Mouse (Mus musculus) brain, embryonic 18.5 days (tissue): ENCODE measurements around the gene Ccdc38.
"Not testable (repeated sequence)": the region's sequence is repeated elsewhere in the genome, so short reads cannot be mapped to it uniquely, and the experiment has no call there.

Experiments
- DNase-seq: peaks from one replicate; pipeline ENCODE4 v3.0.0-alpha.2; 2012; ENCODE audit warnings: low read depth, low spot score

Ccdc38 gene

GRCm38 (mm10) chr10:93548991-93549390 lies 8.6 kb downstream of the Ccdc38 start:
- DNase-seq, result peak; percentile 20

DNA sequence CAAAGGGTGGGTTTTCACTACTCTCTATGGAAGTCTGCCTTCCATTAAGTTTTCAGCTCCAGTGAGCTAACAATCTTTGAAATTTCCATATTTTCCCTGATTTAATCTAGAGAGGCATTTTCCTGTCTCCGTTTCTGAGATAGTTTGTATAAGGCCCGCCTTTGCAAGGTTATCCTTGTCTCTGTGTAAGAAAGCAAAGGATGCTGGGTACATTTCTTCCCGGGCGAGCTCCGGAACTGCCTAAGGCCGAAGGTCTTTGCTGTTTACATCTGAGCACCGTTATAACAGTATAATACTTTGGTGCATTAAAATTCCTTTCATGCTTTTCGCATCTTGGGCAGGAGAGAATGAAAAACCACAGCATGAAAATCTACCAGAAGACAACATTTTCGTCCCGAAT lies 9.4 kb downstream of the Ccdc38 start:
- no peak for DNase-seq

DNA sequence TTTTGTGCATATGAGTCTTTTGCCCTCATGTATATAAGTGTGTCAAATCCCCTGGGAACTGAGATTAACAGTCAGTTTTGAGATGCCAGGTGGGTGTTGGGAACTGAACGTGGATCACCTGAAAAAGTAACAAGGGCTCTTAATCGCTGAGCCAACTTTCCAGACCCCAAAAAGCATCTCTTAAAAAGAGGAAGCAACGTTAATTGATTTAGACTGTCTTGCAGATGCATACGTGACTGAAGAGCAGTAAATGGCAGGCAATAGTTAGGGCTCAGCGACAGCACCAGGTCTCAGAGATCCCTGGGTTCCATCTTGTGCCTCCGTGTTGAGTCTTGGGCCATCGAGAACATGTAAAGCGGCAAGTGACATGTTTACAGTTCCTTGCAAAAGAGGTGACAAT lies 12.2 kb downstream of the Ccdc38 start:
- no peak for DNase-seq

DNA sequence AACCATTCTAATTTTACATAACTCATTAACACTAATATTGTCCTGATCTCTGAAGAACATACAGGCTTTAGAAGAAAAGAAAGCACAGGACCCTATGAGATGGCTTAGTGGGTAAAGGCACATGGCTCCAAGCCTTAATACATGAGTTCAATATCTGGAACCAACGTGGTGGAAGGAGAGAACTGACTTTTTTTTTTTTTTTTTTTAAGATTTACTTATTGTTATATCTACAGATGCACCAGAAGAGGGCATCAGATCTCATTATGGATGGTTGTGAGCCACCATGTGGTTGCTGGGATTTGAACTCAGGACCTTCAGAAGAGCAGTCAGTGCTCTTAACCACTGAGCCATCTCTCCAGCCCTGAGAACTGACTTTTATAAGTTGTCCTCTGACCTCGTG lies 17.5 kb downstream of the Ccdc38 start:
- DNase-seq, result not testable (repeated sequence)

GRCm38 (mm10) chr10:93559786-93560185 lies 19.4 kb downstream of the Ccdc38 start:
- no peak for DNase-seq

- DNase-seq, result no peak
Observed at GRCm38 (mm10) chr10:93564518-93565090, 24.2 kb downstream of the Ccdc38 start.

DNA sequence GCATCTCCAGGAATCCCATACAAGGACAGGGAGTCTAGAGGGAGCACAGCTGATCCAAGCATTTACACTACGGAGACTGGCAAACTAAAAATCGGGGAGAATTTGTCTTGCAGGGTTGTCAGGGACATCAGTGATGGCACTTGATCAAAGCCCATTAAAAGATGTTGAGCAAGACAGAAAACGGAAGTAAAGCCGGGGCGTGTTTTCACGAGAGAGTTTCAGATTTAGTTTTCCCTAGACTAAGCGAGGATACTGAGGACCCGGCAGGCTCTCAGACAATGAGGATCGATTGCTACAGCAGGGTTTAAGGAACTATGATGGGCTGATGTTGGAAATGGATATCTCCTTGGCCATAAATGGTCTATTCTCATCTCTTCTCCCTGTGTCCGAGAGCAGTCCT lies 26.6 kb downstream of the Ccdc38 start:
- no peak for DNase-seq

DNA sequence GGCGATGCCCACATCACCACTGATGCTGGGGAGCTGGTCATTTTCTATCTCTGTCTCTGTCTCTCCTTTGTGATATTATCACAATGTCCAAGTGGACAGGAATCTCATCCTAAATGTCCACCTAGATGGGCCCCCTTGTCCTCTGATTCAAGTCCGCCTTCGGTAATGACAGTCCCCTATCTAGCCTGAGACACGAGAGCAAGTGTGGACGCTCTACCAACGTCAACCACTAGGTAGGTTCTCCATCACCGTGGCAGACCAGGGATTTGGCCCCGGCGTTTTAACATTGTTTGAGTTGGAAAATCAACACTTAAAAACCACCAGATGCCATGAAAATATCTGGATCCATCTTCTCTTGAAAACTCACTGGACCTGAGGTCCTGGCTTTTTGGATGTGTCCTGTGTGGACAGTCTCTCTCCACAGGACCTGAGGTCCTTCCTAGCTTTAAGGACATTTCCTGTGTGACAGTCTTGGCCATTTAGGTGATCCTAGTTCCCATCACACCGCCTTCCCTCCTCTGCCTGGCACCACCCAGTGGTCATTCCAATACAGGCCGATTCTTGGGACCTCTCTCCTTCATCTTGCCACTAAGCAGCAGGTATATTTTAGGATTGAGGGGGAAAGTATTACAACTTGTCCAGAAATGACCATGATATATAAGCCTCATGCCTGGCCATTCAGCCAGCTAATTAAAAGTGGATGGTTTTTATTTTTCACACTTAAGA lies 27.6 kb downstream of the Ccdc38 start:
- no peak for DNase-seq

- no peak for DNase-seq
Observed at GRCm38 (mm10) chr10:93568671-93569070, 28.2 kb downstream of the Ccdc38 start.

DNA sequence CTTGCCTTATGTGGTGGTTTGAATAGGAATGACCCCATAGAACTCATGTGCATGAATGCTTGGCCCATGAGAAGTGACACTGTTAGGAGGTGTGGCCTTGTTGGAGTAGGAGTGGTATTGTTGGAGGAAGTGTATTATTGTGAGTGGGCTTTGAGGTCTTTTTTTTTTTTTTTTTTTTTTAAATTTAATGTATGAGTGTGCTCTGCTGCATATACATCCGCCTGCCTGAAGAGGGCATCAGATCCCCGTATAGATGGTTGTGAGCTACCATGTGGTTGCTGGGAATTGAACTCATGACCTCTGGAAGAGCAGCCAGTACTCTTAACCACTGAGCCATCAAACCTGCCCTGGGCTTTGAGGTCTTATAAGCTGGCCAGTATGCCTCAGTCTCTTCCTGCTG lies 31.8 kb downstream of the Ccdc38 start:
- no peak for DNase-seq

DNA sequence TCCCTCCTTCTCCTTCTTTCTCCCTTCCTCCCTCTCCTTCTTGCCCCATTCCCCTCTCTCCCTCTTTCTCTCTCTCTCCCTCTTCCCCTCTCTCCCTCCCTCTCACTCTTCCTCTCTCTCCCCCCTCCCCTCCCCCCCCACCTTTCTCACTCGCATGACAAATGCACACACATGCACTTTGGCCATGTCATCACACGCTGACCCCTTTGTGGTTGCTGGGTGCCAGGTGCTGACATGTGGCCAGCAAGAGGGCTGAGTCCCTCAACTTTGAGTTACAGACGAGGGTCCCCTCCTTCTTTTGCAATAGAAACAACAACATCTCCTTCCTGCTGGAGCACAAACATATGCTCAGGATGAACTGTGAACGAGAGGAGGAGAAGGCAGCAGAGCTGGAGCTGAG lies 34.5 kb downstream of the Ccdc38 start:
- no peak for DNase-seq

- no peak for DNase-seq
Observed at GRCm38 (mm10) chr10:93575960-93576359, 35.5 kb downstream of the Ccdc38 start.

GRCm38 (mm10) chr10:93577271-93577886 lies 36.9 kb downstream of the Ccdc38 start:
- DNase-seq, result peak; percentile 28

DNA sequence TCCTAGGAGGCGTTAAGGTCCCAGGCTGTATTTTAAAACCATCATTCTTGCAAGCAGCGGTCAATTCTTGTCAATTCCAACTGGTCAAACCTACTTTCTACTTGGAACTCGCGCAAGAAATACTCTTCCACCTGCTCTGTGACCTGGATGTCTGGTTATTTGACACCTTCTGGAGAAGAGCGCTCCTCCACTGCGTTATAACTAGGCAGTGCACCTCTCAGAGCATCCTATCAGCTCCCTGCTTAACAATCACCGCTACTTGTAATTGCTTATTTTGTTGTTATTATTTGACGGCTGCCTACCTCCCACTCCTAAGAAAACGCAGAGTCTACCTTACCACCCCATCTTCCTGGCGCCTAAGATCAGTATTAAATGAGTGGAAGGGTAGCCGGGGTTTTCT lies 48.4 kb downstream of the Ccdc38 start:
- DNase-seq, result no peak

DNA sequence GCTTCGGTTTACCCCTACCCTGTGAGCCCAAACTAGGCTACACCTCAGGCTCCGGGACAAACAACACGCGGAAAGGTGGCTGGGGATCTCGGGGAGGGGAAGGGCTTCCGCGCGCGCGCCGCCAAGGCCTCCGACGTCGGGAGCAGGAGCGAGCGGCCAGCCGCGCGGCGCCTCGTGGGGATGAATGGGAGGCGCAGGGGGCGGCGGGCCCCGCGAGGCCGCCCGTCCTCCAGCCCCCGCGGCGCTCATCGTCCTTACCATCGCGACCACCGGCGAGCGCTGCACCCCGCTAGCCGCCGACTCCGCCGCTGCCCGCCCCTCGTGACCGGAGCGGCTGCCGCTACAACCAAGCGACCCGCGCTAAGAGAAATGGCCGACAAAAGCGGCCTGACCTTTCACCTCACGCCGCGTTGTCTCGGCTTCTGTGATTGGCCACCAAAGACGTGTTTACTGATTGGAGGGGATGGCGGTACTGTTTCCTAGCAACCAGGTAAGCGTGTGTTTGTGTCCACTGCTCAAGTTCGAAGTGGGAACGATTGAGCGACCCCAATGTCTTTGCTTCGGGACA lies 48.9 kb downstream of the Ccdc38 start, which contains the start of gene Snrpf:
Gene Snrpf (minus strand): TSS at position 426 of the 568 bp plus-strand sequence.
- peak; percentile 86 for DNase-seq

DNA sequence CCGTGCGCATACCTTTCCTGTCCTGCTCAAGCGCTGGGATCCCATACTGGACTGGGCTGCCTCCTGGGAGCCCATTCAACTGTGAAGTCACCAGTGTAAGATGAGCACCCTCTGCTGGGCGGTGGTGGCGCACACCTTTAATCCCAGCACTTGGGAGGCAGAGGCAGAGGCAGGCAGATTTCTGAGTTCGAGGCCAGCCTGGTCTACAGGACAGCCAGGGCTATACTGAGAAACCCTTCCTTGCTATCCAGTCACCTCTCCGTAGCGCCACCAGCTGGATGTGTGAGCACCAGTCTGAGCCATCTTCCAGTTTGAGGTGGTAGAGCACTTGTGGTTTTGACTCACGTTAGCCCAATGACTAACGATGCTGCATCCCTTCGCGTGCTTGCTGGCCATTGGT lies 52.0 kb downstream of the Ccdc38 start:
- DNase-seq, result no peak

GRCm38 (mm10) chr10:93594022-93594482 lies 53.6 kb downstream of the Ccdc38 start:
- DNase-seq, result peak; percentile 76

DNA sequence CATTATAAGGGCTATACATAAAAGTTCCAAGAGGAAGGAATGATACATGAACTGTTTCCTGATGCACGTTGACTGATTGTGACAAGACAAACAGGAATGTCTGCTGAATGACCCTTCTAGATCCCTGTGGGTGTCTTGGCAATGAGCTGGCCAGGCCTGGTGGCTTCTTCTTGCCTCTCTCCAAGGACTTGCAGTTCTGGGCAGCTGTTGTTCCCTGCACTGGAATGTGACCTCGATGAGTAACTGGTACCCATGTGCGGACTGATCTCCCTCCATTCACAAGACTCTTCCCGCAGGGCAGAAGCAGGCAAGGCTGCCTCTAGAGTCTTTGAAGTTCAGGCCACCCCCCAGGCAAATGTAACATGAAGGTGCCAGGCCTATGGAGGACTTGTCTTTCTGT lies 55.4 kb downstream of the Ccdc38 start:
- DNase-seq, result no peak

- no peak for DNase-seq
Observed at GRCm38 (mm10) chr10:93596641-93597040, 56.2 kb downstream of the Ccdc38 start.

- DNase-seq, result no peak
Observed at GRCm38 (mm10) chr10:93602309-93602708, 61.9 kb downstream of the Ccdc38 start.

DNA sequence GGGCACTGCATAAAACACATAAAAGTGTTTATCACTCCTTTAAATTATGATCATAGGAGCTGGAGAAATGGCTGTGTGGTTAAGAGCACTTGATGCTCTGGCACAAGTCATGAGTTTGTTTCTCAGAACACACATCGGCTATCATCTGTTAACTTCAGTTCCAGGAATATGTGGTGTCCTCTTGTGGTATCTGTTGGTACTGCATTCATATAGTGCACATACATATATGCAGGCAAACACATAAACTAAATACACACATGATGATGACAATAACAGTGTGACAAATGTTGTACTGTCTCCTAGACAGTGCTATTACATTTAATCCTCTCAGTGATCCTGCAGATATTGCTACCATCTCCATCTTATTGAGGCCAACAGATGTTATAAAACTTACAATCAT lies 62.8 kb downstream of the Ccdc38 start:
- no peak for DNase-seq

DNA sequence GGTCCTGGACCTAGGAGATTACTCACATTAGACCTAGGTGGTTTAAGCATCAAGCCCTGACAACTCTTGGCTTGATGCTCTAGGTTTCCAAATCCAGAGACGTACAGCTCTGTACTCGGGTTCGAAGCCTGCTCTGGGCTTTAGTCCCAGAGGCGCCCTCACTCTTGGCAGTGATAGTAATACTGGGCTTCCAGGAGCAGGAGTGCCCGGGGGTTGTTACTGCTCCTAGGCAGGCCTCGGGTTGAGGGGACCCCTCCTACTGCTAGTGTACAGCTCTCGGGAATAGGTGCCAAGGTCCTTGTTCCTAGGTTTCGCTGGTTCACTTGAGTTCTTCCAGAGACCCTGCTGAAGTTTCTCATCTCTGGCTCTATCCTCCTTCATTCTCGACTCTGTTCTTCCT lies 65.9 kb downstream of the Ccdc38 start:
- DNase-seq, result no peak

- peak; percentile 10 for DNase-seq
Observed at GRCm38 (mm10) chr10:93608051-93608450, 67.6 kb downstream of the Ccdc38 start.
